ENCODE assay signal across 26 mouse cellular contexts in the genomic region with DNA sequence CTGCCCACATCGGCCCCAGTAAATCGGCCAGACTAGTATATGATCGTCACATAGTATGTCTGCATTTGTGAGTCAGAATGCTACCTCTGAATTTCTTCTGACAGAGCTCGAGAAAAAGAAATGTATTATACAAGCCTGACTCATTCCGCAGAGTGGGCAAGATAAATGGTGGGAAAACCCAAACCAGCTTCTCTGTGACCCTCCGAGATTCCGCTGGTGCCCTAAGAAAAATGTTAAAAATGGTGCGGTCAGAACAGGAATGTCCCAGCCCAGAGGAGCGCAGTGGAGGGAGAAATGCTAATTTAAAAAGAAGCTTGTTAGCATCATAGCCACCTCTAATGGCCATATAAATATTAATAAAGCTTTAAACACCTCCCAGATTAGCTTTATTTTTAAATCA.
DNase-seq lines count a peak whose midpoint lies in the region; ATAC-seq and TF ChIP-seq lines count a peak whose summit lies in the region.
"Had no signal": no experiment of that assay in that cellular context is flagged by ENCODE, and none has a peak within 500 bp of the region (broad histone marks: within the 10 kb centered on the region; RNA-seq: fewer than 3 reads in every experiment).

No protein-coding gene starts in this region.

- H3K27ac ChIP-seq in neural tube, embryonic 15.5 days (replicated peaks) = no peak overlapping the region
- H3K27ac ChIP-seq in embryonic fibroblast, embryonic 13.5 days (ENCODE audit: insufficient read depth, low read length) = peak overlapping the region; percentile 80
- H3K27ac ChIP-seq: hindbrain, embryonic 12.5 days; liver, embryonic 14.5 days; neural tube, embryonic 12.5 days had no signal

- 81% methylated on average over 9 of the region's 9 CpGs for WGBS in neural tube, embryonic 15.5 days

- ATAC-seq in neural tube, embryonic 15.5 days (ENCODE audit: low FRiP score) = no peak
- ATAC-seq: intestine, postnatal 0 days had no signal

- no peak overlapping the region for H3K9ac ChIP-seq in neural tube, embryonic 15.5 days (replicated peaks)
- H3K9ac ChIP-seq: forebrain, postnatal 0 days; hindbrain, embryonic 12.5 days; liver, embryonic 14.5 days; neural tube, embryonic 12.5 days had no signal

- peak; percentile 60 for DNase-seq in heart, adult 11 months
- DNase-seq in heart, adult 18-20 months = no peak
- no peak for DNase-seq in neural tube, embryonic 10.5 days (ENCODE audit: extremely low spot score, low spot score)
- DNase-seq in ovary, adult 18-20 months (ENCODE audit: low spot score) = no peak
- DNase-seq in spleen, postnatal 36 days (ENCODE audit: low spot score in 2 of 2) = no peak
- DNase-seq: adrenal gland, adult 8-10 months; cerebellum, postnatal 14 days; forebrain, postnatal 0 days; gastrocnemius, postnatal 14 days; kidney, adult 9 months; kidney, postnatal 10 days; layer of hippocampus, adult 9-11 months; liver; lung, adult 2 months; lung, postnatal 14 days; right cerebral cortex, postnatal 25 days; thymus, postnatal 14 days had no signal

- no peaks in the 10 kb centered on the region for H3K27me3 ChIP-seq in neural tube, embryonic 15.5 days (replicated peaks)
- H3K27me3 ChIP-seq: CH12.LX; hindbrain, embryonic 12.5 days; neural tube, embryonic 12.5 days had no signal

- peak overlapping the region; percentile 5; the same call in 1 of the 2 replicates for H3K4me2 ChIP-seq in neural tube, embryonic 15.5 days
- H3K4me2 ChIP-seq: heart, embryonic 11.5 days; hindbrain, embryonic 12.5 days; neural tube, embryonic 12.5 days had no signal

- no peaks in the 10 kb centered on the region for H3K9me3 ChIP-seq in neural tube, embryonic 15.5 days (replicated peaks)
- H3K9me3 ChIP-seq: hindbrain, embryonic 12.5 days; midbrain, embryonic 10.5 days; neural tube, embryonic 12.5 days had no signal

- H3K36me3 ChIP-seq in neural tube, embryonic 15.5 days = no peaks in the 10 kb centered on the region
- H3K36me3 ChIP-seq: hindbrain, embryonic 12.5 days; midbrain, embryonic 10.5 days; neural tube, embryonic 12.5 days had no signal

- no peak overlapping the region for H3K4me3 ChIP-seq in neural tube, embryonic 15.5 days (replicated peaks)
- no peak overlapping the region for H3K4me3 ChIP-seq in embryonic fibroblast, embryonic 13.5 days (ENCODE audit: insufficient read depth, low read length)
- H3K4me3 ChIP-seq: hindbrain, embryonic 12.5 days; midbrain, embryonic 10.5 days; neural tube, embryonic 12.5 days had no signal

- TF ChIP-seq POLR2A in embryonic fibroblast, embryonic 13.5 days (IDR thresholded peaks at IDR 0.05; ENCODE audit: low read depth, low read length) = no peak

- no peak for TF ChIP-seq CTCF in embryonic fibroblast, embryonic 13.5 days (IDR thresholded peaks at IDR 0.05; ENCODE audit: borderline replicate concordance, insufficient read depth, low read length)

- H3K4me1 ChIP-seq in neural tube, embryonic 15.5 days = 0 out of 2 replicates have a peak, but pooled peaks cover 3% of the 10 kb centered on the region
- H3K4me1 ChIP-seq in embryonic fibroblast, embryonic 13.5 days (ENCODE audit: control insufficient read depth, insufficient read depth, low read length) = peaks cover 7% of the 10 kb centered on the region; the same call in 1 of the 2 replicates
- H3K4me1 ChIP-seq: neural tube, embryonic 12.5 days had no signal
